ENCODE assay signal across 8 mouse cellular contexts in the genomic region with DNA sequence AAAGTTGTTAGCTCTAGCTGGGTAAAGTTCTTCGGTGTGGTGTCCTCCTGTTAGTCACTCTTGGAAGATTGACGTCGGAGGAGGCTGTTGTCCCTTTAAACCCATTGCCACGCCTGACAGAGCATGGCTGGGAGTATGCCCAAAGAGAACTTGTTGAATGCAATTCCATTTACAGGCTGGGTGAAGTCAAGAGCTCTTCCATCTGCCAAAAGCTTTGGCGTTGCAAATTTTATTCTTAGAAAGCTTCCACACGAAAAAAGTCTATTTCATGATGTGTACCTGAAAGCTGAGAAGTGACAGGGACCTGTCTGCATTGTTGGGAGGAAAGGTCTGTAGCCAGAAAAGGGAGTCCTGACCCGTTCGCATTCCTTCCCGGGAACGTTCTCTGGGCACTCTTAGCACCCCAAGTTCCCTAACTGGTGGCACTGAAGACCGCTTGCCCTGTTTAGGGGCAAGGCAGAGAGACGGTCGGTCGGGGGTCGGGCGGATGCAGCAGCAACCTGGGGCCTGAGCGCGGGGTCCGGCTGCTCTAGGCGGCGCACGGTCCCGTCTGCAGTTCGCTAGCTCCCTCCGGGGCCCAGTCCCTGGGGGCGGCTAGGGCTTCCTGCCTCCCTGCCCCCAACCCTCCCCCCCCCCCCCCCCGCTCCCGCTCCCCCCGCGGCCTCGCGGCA. TPM values are rescaled to one million over a fixed set of nuclear protein-coding genes. Genes with fewer than 3 reads are reported as not detected.
DNase-seq lines count a peak whose midpoint lies in the region; ATAC-seq lines count a peak whose summit lies in the region.

No protein-coding gene starts in this region.

- intact Hi-C loops in left cerebral cortex, postnatal 36 days (cut with DNase I), result loop anchor here (2.0 kb wide), 2 partner anchors 15 to 115 kb away; a partner anchor contains a TSS

- peak; percentile 27 for DNase-seq in right cerebral cortex, adult 18-20 months
- DNase-seq in right cerebral cortex, postnatal 36 days (ENCODE audit: low spot score in 2 of 2), result no peak
- peak; percentile 80 to 81 for DNase-seq in cerebellum, postnatal 14 days
- peak; percentile 73 for DNase-seq in gastrocnemius, postnatal 10 days
- DNase-seq in left cerebral cortex, postnatal 36 days (ENCODE audit: low spot score in 2 of 2), result peak; percentile 15 to 24
- peak; percentile 15 for DNase-seq in spleen, adult 12 weeks (ENCODE audit: low spot score)

- ATAC-seq in inflammation-experienced regulatory T-cells, adult 6 months, result peak; percentile 24
- peak; percentile 34 for ATAC-seq in megakaryocyte-erythroid progenitor cell, adult 5-6 weeks (replicated peaks; ENCODE audit: low FRiP score, low TSS enrichment, poor library complexity, severe bottlenecking)

RNA-seq across cellular contexts. Expression of a gene that starts 0.7 kb away (rescaled TPM):
- total RNA-seq in gastrocnemius, postnatal 10 days (2021), result 10 to 100 TPM; 59.2 to 73.7 TPM
- 100 to 1,000 TPM in 1 of 3 experiments, 10 to 100 TPM in 2; 58.0 to 117 (median 58.3) TPM for polyA plus RNA-seq in inflammation-experienced regulatory T-cells, adult 6 months (2017; shearing (Covaris generic))
- total RNA-seq in left cerebral cortex, postnatal 36 days (2021), result 10 to 100 TPM; 90.5 to 96.3 TPM
- total RNA-seq in megakaryocyte-erythroid progenitor cell, adult 5-6 weeks (2014; fragmentation: Nextera tagmentation), result 104 and 164 TPM in 2 replicates
- total RNA-seq in megakaryocyte-erythroid progenitor cell, adult 5-6 weeks (2017), result 230 and 254 TPM in 2 replicates

Comparison
In these comparisons a context has a peak if more than half of its experiments do, and no peak if none do; other contexts are left out.
1. DNase-seq: peak in right cerebral cortex, adult 18-20 months (single experiment), cerebellum, postnatal 14 days (2 of 2), gastrocnemius, postnatal 10 days (single experiment), left cerebral cortex, postnatal 36 days (2 of 2) and spleen, adult 12 weeks (single experiment); none in right cerebral cortex, postnatal 36 days (0 of 2).